Mouse (Mus musculus) macrophage (primary cell): ENCODE measurements around the gene Itpa. TPM values are rescaled to one million over a fixed set of nuclear protein-coding genes. Genes with fewer than 3 reads are reported as not detected.

Experiments
- H3K27ac ChIP-seq: fragments of 350-480 bp; formaldehyde crosslinking; 2 replicates; pipeline ENCODE4 v1.9.0; 2021
- H3K36me3 ChIP-seq: fragments of 350-480 bp; formaldehyde crosslinking; 2 replicates; pipeline ENCODE4 v1.9.0; 2021; ENCODE audit errors: inconsistent target
- H3K4me3 ChIP-seq: fragments of 350-480 bp; formaldehyde crosslinking; 2 replicates; pipeline ENCODE4 v1.9.0; 2021; ENCODE audit errors: inconsistent target
- H3K79me2 ChIP-seq: fragments of 350-480 bp; formaldehyde crosslinking; 2 replicates; pipeline ENCODE4 v1.9.0; 2021; ENCODE audit errors: inconsistent target
- WGBS: methylation state at CpG from one replicate; pipeline ENCODE4 v1.1.7; 2026; ENCODE audit warnings: inconsistent platforms; ENCODE audit not compliant: missing documents; 5-methylcytosine and 5-hydroxymethylcytosine counted together
- polyA plus RNA-seq: library from polyadenylated mRNA; stranded (reverse); fragments of 250-400 nt; gene quantifications from 3 replicates; pipeline ENCODE4 v1.2.4, GENCODE M21; 2018; ENCODE audit warnings: inconsistent platforms

The Itpa gene
- polyA plus RNA-seq, 1 experiment from 2014 or later, result 15.9 TPM

DNA sequence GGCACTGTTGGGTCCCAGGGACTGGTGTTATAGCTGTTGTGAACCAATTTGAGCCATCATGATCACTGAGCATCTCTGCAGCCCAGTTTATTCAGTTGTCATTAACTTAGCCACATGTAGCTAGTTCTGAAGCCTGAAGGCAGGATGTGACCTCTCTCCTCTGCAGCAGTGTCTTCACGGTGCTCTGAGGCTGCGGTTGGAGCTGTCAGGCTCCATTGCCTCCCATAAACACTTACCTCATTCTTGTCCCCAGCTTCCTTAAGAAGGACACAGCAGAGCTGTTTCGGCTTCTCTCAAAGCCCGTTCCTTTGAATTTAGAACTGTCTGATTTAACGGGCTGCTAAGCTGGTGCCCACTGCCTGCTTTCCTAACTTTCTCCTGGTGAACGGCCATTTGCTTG is 12.5 kb downstream of the Itpa start:
- Histone ChIP-seq H3K4me3 (no peak overlapping the region), H3K27ac (no peak overlapping the region), H3K79me2 (no peaks in the 10 kb centered on the region), H3K36me3 (peaks cover 85% of the 10 kb centered on the region)
- WGBS, result 95% methylated on average over 6 of the region's 6 CpGs

DNA sequence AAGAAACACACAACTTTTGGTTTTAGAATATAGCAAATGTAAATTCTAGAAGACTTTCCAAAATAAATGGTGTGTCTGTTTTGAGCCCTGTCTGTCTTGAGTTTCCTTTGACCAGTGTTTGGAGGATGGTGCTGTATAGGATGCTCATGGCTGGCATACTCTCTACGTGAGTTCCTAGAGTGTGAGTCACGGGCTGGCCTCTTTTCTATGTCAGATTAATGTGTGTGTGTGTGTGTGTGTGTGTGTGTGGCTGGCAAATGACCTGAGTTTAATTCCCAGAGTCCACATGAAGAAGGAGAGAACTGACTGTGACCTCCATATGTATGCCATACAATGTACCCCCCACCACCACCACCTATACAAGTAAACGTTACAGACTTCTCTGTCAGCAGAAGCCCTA is 14.1 kb downstream of the Itpa start:
- H3K36me3 ChIP-seq, result peaks cover 70% of the 10 kb centered on the region

GRCm38 (mm10) chr2:130685426-130685825 is 18.0 kb downstream of the Itpa start:
- H3K27ac ChIP-seq, result no peak overlapping the region
- peaks cover 31% of the 10 kb centered on the region; the same call in 1 of the 2 replicates for H3K36me3 ChIP-seq
- H3K4me3 ChIP-seq, result no peak overlapping the region
- H3K79me2 ChIP-seq, result no peaks in the 10 kb centered on the region
- 95% methylated on average over 9 of the region's 9 CpGs for WGBS

More for the DNA sequence above, 14.1 kb downstream of the Itpa start:
- no peak overlapping the region for H3K27ac ChIP-seq
- H3K4me3 ChIP-seq, result no peak overlapping the region
- H3K79me2 ChIP-seq, result no peaks in the 10 kb centered on the region
- WGBS, result 88% methylated on average over 3 of the region's 3 CpGs

DNA sequence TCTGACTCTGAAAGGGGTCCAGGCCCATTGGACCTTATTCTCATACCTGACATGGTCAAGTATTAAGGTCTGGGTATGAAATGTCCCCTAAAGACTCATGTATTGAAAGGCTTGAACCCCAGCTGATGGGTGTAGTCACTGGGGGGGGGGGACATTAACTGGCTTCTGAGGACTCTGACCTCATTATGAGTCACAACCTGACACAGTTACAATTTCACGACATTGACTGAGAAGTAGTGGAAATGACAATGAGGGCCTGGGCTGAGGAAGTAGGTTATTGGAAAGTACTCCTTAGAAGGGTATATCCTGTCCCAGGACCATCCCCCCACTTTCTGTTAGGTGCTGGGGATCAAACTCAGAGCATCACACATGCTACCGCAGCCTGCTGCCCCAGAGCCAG is 21.6 kb downstream of the Itpa start:
- Histone ChIP-seq H3K27ac (no peak overlapping the region), H3K79me2 (no peaks in the 10 kb centered on the region), H3K36me3 (peaks cover under 1% of the 10 kb centered on the region; the same call in 1 of the 2 replicates), H3K4me3 (no peak overlapping the region)
- WGBS, result 52% methylated on average over 2 of the region's 2 CpGs

DNA sequence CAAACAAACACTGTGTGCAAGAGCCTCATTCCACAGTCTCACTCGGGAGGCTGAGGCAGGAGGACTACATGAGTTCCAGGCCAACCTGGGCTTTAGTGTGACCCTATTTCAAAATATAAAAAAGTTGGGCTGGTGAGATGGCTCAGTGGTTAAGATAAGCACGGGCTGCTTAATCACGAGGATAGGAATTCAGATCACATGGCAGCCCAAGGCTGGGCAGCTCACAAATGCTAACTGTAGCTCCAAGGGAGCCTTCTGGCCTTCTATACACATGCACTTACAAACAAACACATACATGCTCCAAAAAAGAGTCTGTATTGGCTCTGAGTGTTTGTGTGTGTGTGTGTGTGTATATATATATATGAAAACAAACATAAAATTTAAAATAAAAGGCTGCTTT is 26.2 kb downstream of the Itpa start:
- Histone ChIP-seq H3K4me3 (no peak overlapping the region), H3K79me2 (no peaks in the 10 kb centered on the region), H3K36me3 (no peaks in the 10 kb centered on the region), H3K27ac (no peak overlapping the region)
- 87% methylated on average over 3 of the region's 3 CpGs for WGBS

DNA sequence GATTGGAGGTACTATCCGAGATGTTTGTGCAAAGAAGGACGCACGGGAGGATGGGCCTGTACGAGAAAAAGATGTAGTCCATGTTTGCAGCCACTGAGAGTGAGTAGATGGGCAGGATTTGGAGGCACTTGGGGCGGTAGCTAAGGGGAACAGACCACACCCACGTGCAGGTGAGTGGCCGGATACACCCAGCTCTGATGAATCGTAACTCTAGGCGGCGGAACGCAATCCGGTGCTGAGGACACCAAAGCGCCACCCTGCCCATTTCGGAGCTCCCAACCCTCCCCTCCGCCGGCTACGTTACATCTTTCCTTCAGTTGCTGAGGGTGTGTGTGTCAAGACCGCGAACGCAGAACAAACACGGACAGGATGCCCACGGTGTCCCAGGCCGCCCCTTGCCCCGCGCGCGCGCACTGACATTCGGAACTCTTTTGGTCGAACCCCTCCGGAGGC is 29.3 kb downstream of the Itpa start:
- no peak overlapping the region for H3K27ac ChIP-seq
- H3K79me2 ChIP-seq, result no peaks in the 10 kb centered on the region
- WGBS, result 4% methylated on average over 31 of the region's 31 CpGs
- H3K4me3 ChIP-seq, result no peak overlapping the region
- H3K36me3 ChIP-seq, result no peaks in the 10 kb centered on the region

- Histone ChIP-seq H3K36me3 (no peaks in the 10 kb centered on the region), H3K79me2 (no peaks in the 10 kb centered on the region), H3K27ac (no peak within 1 kb of the TSS), H3K4me3 (no peak within 1 kb of the TSS)
- under 1% methylated on average over 65 of the region's 65 CpGs for WGBS
Observed at GRCm38 (mm10) chr2:130697153-130697810, 29.9 kb downstream of the Itpa start, which contains the start of gene Slc4a11. TSS of gene Slc4a11 (minus strand) at chr2:130697519.

GRCm38 (mm10) chr2:130697821-130698266 is 30.4 kb downstream of the Itpa start:
- no peaks in the 10 kb centered on the region for H3K79me2 ChIP-seq
- 38% methylated on average over 9 of the region's 14 CpGs for WGBS
- H3K4me3 ChIP-seq, result no peak overlapping the region
- no peak overlapping the region for H3K27ac ChIP-seq
- H3K36me3 ChIP-seq, result no peaks in the 10 kb centered on the region

DNA sequence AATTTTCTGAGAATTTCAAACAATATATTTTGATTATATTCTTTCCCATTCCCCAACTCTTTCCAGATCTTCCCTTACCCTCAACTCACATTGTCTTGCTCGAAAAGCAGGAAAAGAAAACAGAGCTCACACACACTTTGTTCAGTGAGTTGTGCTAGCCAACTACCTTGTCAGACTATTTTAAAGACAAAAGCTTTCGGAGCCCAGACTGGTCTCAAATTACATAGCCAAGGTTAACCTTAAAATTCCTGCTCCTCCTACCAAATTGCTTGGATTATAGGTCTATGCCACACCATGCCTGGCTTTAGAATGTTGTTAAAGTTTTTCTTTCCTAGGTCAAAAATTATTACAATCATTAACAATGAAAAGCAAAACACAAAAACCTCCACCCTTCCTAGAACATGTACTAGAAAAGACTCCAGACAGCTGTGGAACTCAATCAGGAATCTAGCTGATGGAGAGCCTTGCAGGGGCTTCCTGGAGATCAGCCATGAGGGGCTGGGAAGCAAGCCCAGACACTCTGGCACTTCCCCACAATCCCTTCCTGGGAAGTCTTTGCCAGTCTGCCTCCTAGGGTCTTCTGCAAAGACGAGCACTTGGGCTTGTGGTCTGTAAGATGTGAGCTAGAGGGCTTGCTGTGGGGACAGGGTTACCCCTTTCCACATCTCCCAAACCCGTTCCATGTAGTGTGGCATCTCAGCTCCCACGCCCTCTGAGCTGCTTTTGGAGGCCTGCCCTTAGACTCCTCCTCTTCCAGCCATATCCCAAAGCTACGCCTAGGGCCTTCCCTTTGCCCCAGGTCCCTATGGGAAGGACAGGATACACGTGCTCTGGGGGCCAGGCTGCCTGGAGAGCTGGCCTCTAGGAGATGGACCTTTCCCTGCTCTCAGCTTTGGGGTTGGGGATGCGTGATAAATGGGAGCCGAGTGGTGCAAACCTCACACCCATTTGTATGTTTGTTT is 36.9 kb downstream of the Itpa start:
- Histone ChIP-seq H3K79me2 (no peaks in the 10 kb centered on the region), H3K4me3 (no peak overlapping the region), H3K27ac (no peak overlapping the region), H3K36me3 (peaks cover 6% of the 10 kb centered on the region; the same call in 1 of the 2 replicates)
- WGBS, result 91% methylated on average over 9 of the region's 9 CpGs

- WGBS, result 87% methylated on average over 6 of the region's 6 CpGs
- no peaks in the 10 kb centered on the region for H3K79me2 ChIP-seq
- H3K27ac ChIP-seq, result no peak overlapping the region
- peaks cover 15% of the 10 kb centered on the region; the same call in 1 of the 2 replicates for H3K36me3 ChIP-seq
- no peak overlapping the region for H3K4me3 ChIP-seq
Observed at GRCm38 (mm10) chr2:130705178-130705577, 37.8 kb downstream of the Itpa start.

GRCm38 (mm10) chr2:130706602-130707001 is 39.2 kb downstream of the Itpa start:
- no peak overlapping the region for H3K4me3 ChIP-seq
- no peak overlapping the region for H3K27ac ChIP-seq
- H3K79me2 ChIP-seq, result no peaks in the 10 kb centered on the region
- H3K36me3 ChIP-seq, result peaks cover 26% of the 10 kb centered on the region
- 86% methylated on average over 4 of the region's 4 CpGs for WGBS

DNA sequence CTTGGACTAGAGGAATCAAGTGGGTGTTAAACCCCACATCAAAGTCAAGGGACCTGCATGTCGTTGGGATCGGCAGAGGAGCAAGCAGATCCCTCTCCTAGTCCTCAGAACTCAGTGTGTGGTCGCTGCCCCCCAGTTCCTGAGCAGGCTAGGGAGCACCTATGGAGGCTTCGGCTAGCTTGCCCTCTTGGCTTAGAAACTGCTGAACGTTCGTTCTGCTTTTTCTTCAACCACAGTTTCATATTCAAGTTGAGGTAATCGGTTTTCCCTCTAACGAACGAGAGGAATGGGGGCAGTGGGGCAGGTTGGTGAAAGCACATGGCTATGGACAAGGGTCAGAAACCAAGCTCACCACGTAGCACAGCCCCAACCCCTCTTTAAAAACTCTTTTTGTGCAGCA is 39.6 kb downstream of the Itpa start:
- Histone ChIP-seq H3K4me3 (no peak overlapping the region), H3K36me3 (peaks cover 31% of the 10 kb centered on the region), H3K27ac (no peak overlapping the region), H3K79me2 (no peaks in the 10 kb centered on the region)
- 10% methylated on average over 10 of the region's 10 CpGs for WGBS

DNA sequence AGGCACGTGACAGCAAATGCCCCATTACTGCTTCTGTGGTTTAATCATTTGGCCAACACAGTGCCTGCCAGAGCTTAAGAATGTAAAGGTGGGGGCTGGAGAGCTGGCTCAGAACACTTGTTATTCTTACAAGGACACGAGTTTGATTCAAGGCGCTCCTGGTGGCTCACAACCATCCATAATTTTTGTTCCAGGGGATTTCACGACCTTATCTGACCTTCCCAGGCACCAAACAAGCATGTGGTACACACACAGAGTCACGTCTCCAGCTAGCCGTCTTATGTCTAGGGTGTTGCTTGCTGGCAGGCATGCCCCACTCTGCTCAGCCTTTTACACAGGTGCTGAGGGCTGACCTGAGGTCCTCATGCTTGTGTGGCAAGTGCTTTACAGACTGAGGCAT is 50.5 kb downstream of the Itpa start:
- no peak overlapping the region for H3K27ac ChIP-seq
- 92% methylated on average over 6 of the region's 6 CpGs for WGBS
- H3K36me3 ChIP-seq, result peaks cover 48% of the 10 kb centered on the region
- no peak overlapping the region for H3K4me3 ChIP-seq
- H3K79me2 ChIP-seq, result no peaks in the 10 kb centered on the region

DNA sequence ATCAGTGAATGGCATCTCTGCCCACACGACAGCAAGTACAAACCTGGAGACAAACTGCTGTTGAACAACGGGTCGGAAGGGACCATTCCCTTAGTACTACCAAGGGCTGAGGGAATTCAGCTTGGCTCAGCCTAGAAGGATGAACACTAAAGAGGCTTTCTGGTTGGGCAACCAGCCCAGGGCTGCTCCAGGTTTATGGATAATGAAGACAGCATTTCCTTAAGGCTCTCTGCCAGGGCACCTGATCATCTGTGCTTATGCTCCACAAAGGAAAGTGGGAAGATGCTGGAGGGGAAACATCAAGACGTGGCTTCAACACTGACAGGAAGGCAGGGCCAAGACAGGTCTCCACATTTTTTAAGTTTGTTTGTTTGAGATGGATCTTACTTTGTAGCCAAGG is 57.0 kb downstream of the Itpa start:
- peaks cover 54% of the 10 kb centered on the region for H3K36me3 ChIP-seq
- 91% methylated on average over 4 of the region's 4 CpGs for WGBS

GRCm38 (mm10) chr2:130727752-130728151 is 60.3 kb downstream of the Itpa start:
- Histone ChIP-seq H3K79me2 (no peaks in the 10 kb centered on the region), H3K36me3 (peaks cover 40% of the 10 kb centered on the region), H3K4me3 (no peak overlapping the region), H3K27ac (peak overlapping the region; percentile 52)
- 100% methylated on average over 1 of the region's 1 CpGs for WGBS

More for the DNA sequence above, 57.0 kb downstream of the Itpa start:
- no peak overlapping the region for H3K27ac ChIP-seq
- no peaks in the 10 kb centered on the region for H3K79me2 ChIP-seq
- no peak overlapping the region for H3K4me3 ChIP-seq
